Mouse (Mus musculus): ENCODE results near the gene Zer1. TPM values are rescaled to one million over a fixed set of nuclear protein-coding genes. Genes with fewer than 3 reads are reported as not detected.

Zer1 gene
- polyA plus RNA-seq, 1 experiment from 2014 or later, result 5.6 TPM

DNA sequence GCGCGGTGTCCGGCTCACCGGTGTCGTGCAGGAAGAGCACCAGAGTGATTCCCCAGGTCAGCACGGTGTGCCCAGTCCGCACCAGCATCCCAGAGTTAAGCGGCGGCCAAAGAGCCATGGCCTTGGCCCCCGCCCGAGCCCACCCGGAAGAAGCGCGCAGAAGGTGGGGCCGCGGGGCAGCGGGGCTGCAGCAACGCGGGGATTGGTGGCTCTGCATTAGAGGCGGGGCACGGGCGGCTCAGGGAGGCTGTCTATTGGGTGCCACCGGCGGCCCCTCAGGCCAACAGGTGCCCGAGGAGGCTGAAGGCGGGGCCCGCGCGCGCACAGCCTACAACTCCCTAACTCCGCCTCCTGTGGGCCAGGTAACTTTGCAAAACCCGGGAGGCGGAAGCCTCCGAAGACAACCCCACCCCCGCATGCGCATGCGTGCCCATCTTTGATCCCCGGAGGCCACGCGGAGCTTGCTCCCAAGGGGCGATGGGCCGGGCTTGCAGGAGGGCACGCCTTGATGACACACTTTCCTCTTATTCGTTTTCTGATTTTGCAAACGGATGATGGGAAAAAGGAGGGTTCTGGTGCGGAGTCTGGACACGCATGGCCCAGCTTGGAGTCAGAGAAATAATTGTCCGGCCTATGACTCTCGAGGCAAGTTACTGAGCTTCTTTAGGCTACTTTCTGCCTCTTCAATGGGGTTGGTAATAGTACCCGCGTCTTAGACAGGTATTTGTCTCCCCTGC is 30.7 kb downstream of the Zer1 start, which contains the start of gene Zdhhc12:
Gene Zdhhc12, minus strand, starts transcription at position 178 of the 737 bp plus-strand sequence.
- under 1% methylated on average over 50 of the region's 51 CpGs for WGBS
- Histone ChIP-seq H3K4me3 (peak within 1 kb of the TSS; percentile 74), H3K4me2 (peak within 1 kb of the TSS; percentile 77), H3K9me3 (no peaks in the 10 kb centered on the region), H3K27me3 (replicated peaks) (no peaks in the 10 kb centered on the region), H3K9ac (peak within 1 kb of the TSS; percentile 89), H3K4me1 (peaks cover 23% of the 10 kb centered on the region), H3K36me3 (peaks cover 38% of the 10 kb centered on the region), H3K27ac (replicated peaks) (peak within 1 kb of the TSS; percentile 63)
- peak; percentile 96 for ATAC-seq (ENCODE audit: extremely low read depth, insufficient number of reproducible peaks, low FRiP score, low TSS enrichment)

DNA sequence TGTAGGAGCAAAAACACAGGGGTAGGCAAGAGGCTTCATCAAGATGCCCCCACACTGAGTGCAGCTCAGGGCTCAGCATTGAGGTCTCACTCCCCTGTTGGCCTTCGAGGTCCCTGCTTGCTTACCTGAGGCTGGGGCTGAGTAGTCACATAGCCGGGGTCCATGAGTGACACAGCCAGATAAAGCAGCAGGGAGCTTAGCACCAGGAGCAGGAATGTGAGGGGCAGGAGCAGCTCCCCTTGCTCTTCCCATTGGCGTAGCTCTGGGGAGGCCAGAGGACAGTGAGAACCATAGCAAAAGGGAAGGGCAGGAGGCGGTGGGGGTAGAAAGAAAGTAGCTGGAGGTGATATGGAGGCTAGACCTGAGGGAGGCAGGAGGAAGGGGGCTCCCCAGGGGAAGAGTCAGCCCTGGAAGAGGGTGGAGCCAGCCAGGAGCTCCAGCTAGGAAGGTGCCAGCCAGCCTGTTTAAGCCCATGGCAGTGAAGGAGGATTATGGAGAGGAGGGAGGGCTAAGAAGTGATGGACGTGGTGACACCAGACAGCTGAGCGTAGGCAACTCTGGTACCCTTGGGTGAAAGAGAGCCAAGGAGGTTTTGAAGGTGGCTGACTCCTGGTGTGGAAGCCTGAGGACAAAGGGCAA is 32.0 kb downstream of the Zer1 start:
- peak overlapping the region; percentile 60 for H3K27ac ChIP-seq (replicated peaks)
- WGBS, result 25% methylated on average over 6 of the region's 6 CpGs
- H3K9ac ChIP-seq, result peak overlapping the region; percentile 89
- ATAC-seq (ENCODE audit: extremely low read depth, insufficient number of reproducible peaks, low FRiP score, low TSS enrichment), result no peak
- peaks cover 23% of the 10 kb centered on the region for H3K4me1 ChIP-seq
- H3K27me3 ChIP-seq (replicated peaks), result no peaks in the 10 kb centered on the region
- peaks cover 33% of the 10 kb centered on the region for H3K36me3 ChIP-seq
- H3K4me3 ChIP-seq, result peak overlapping the region; percentile 74
- no peaks in the 10 kb centered on the region for H3K9me3 ChIP-seq
- peak overlapping the region; percentile 77 for H3K4me2 ChIP-seq

DNA sequence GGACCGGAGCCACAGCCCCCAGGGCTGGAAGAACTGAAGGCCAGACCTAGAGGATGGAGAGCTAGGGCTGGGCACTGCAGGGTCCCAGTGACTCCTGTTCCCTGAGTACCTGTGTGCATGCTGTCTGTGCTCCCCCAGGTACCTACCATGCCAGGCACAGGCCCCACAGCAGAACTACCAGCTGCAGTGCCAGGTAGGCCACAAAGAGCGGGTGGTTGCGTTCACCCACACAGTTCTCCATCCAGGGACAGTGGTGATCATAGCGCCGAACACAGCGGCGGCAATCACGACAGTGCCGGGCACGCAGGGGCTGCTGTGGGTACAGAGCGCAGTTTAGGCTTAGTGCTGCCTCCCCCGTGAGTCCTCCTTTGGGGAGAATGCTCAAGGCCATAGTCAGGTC is 32.9 kb downstream of the Zer1 start:
- peaks cover 23% of the 10 kb centered on the region for H3K4me1 ChIP-seq
- whole genome bisulfite sequencing, result 95% methylated on average over 12 of the region's 12 CpGs
- no peaks in the 10 kb centered on the region for H3K27me3 ChIP-seq (replicated peaks)
- H3K36me3 ChIP-seq, result peaks cover 40% of the 10 kb centered on the region
- no peak for ATAC-seq (ENCODE audit: extremely low read depth, insufficient number of reproducible peaks, low FRiP score, low TSS enrichment)
- H3K27ac ChIP-seq (replicated peaks), result no peak overlapping the region
- H3K9me3 ChIP-seq, result no peaks in the 10 kb centered on the region
- H3K4me3 ChIP-seq, result no peak overlapping the region
- H3K4me2 ChIP-seq, result no peak overlapping the region
- no peak overlapping the region for H3K9ac ChIP-seq

DNA sequence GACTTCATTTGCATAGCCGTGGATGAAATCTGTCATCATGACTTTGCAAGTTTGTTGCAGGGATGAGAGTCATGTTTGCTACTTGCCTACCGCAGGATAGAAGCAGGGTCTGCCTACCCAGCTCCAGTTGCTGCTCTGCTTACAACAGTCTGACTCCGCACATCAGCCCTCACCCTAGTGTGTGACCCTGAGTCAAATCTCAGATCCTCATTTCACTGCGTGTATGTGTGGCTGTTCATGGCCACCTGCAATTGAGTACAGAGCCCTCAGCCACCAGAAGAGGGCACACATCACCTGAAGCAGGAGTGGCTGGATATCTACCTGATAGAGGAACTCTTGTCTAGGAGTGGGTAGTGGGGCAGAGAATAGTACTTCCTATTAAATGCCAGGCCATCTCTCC is 37.1 kb downstream of the Zer1 start:
- no peak overlapping the region for H3K4me2 ChIP-seq
- H3K9ac ChIP-seq, result no peak overlapping the region
- H3K27me3 ChIP-seq (replicated peaks), result no peaks in the 10 kb centered on the region
- no peak for ATAC-seq (ENCODE audit: extremely low read depth, insufficient number of reproducible peaks, low FRiP score, low TSS enrichment)
- no peak overlapping the region for H3K27ac ChIP-seq (replicated peaks)
- H3K4me1 ChIP-seq, result peaks cover 14% of the 10 kb centered on the region
- WGBS, result 81% methylated on average over 4 of the region's 4 CpGs
- peaks cover 43% of the 10 kb centered on the region for H3K36me3 ChIP-seq
- no peak overlapping the region for H3K4me3 ChIP-seq
- no peaks in the 10 kb centered on the region for H3K9me3 ChIP-seq

DNA sequence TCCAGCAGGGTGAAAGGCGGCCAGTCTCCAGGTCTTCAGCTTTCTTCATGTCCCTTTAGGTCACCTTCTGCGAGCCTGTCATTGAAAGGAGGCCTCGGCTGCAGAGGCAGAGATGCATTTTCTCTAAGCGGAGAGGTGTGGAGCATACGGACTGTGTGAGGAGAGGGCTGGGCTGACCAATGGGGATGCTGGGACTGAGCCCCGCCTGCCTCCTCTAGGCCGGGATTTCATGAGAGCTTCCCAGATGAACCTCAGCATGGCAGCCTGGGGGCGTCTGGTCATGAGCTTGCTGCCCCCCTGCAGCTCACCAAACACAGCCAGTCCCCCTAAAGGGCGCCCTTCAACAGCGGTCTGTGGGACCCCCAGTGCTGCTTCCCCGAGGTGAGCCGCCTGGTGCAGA is 39.8 kb downstream of the Zer1 start:
- H3K4me1 ChIP-seq, result peaks cover 17% of the 10 kb centered on the region
- WGBS, result 24% methylated on average over 12 of the region's 12 CpGs
- no peak; the same call in 1 of the 2 replicates for ATAC-seq (ENCODE audit: extremely low read depth, insufficient number of reproducible peaks, low FRiP score, low TSS enrichment)
- H3K4me2 ChIP-seq, result peak overlapping the region; percentile 58
- H3K36me3 ChIP-seq, result peaks cover 17% of the 10 kb centered on the region
- no peaks in the 10 kb centered on the region for H3K27me3 ChIP-seq (replicated peaks)
- peak overlapping the region; percentile 69 for H3K9ac ChIP-seq
- peak overlapping the region; percentile 29 for H3K4me3 ChIP-seq
- no peak overlapping the region for H3K27ac ChIP-seq (replicated peaks)
- H3K9me3 ChIP-seq, result no peaks in the 10 kb centered on the region

DNA sequence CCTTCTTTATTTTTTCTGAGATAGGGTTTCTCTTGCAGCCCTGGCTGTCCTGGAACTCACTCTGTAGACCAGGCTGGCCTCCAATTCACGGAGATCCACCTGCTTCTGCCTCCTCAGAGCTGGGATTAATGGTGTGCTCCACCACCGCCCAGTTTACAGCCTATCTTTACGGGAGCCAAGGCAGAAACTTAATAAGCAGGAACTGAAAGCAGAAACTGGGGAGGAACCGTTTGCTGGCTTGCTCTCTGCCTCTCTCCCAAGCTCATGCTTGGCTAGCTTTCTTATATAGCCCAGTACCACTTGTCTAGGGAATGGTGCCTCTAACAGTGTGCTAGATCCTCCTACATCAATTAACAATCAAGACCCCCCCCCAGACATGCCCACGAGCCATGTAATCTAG is 40.3 kb downstream of the Zer1 start:
- peak overlapping the region; percentile 58 for H3K4me2 ChIP-seq
- peaks cover 22% of the 10 kb centered on the region for H3K4me1 ChIP-seq
- H3K36me3 ChIP-seq, result peaks cover 16% of the 10 kb centered on the region
- ATAC-seq (ENCODE audit: extremely low read depth, insufficient number of reproducible peaks, low FRiP score, low TSS enrichment), result no peak
- H3K27ac ChIP-seq (replicated peaks), result no peak overlapping the region
- peak overlapping the region; percentile 69; the same call in 1 of the 2 replicates for H3K9ac ChIP-seq
- no peak overlapping the region for H3K4me3 ChIP-seq
- no peaks in the 10 kb centered on the region for H3K27me3 ChIP-seq (replicated peaks)
- WGBS, result 53% methylated on average over 5 of the region's 5 CpGs
- H3K9me3 ChIP-seq, result no peaks in the 10 kb centered on the region

DNA sequence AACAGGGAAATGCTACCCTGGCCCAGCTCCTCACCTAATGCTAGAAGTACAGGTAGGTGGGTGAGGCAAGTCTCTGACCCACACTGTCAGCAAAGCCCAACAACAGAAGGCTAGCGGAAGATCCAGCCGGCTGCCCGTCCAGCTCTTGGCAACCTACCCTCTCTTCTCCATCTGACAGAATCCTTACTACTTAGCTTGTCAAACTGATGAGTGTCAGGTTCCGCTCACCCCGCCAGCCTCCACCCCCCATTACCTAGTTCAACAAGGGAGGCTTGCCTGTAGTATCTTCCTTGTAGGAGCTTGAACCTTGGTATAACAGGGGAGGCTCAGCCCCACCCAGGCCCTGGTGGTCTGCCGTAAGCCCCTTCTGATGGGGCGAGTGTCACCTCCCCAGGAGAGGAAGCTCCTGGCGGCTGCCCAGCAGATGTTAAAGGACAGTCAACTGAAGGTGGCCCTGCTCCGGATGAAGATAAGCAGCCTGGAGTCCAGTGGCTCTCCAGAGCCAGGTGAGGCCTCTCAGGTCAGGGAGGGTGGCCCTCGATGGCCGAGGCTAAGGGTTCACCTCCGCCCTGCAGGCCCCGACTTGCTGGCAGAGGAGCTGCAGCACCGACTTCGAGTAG is 44.1 kb downstream of the Zer1 start:
- no peaks in the 10 kb centered on the region for H3K9me3 ChIP-seq
- no peak overlapping the region for H3K4me3 ChIP-seq
- ATAC-seq (ENCODE audit: extremely low read depth, insufficient number of reproducible peaks, low FRiP score, low TSS enrichment), result no peak
- no peak overlapping the region for H3K27ac ChIP-seq (replicated peaks)
- WGBS, result 78% methylated on average over 15 of the region's 15 CpGs
- H3K36me3 ChIP-seq, result no peaks in the 10 kb centered on the region; the same call in none of the 2 replicates
- 0 out of 2 replicates have a peak overlapping the region, but pooled peaks have one; percentile 99 for H3K4me2 ChIP-seq
- H3K4me1 ChIP-seq, result peaks cover 35% of the 10 kb centered on the region
- H3K27me3 ChIP-seq (replicated peaks), result no peaks in the 10 kb centered on the region
- H3K9ac ChIP-seq, result peak overlapping the region; percentile 85; the same call in 1 of the 2 replicates

DNA sequence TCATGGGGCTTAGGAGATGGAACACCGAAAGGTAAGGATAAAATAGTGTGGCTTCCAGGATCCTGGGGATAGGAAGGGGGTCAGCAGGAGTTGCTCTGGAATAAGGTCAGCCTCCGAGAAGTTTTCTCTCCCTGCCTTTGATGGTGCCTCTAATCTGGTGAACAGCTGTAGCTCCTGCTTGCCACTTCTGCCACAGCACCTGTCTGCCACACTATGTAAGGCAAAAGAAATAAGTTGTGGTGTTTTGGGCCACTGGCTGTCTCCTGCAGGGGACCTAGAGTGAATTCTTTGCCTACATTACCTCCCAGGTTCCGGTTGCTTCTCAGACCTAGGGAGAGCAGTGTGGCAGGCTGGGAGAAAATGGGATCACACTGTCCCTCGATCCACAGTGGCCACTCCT is 45.6 kb downstream of the Zer1 start:
- no peak for ATAC-seq (ENCODE audit: extremely low read depth, insufficient number of reproducible peaks, low FRiP score, low TSS enrichment)
- H3K27ac ChIP-seq (replicated peaks), result peak overlapping the region; percentile 93
- peak overlapping the region; percentile 99 for H3K4me2 ChIP-seq
- peak overlapping the region; percentile 75 for H3K4me3 ChIP-seq
- H3K9ac ChIP-seq, result peak overlapping the region; percentile 85
- peaks cover 24% of the 10 kb centered on the region for H3K4me1 ChIP-seq
- H3K36me3 ChIP-seq, result no peaks in the 10 kb centered on the region; the same call in 1 of the 2 replicates
- WGBS, result 64% methylated on average over 4 of the region's 4 CpGs
- no peaks in the 10 kb centered on the region for H3K27me3 ChIP-seq (replicated peaks)
- no peaks in the 10 kb centered on the region for H3K9me3 ChIP-seq

DNA sequence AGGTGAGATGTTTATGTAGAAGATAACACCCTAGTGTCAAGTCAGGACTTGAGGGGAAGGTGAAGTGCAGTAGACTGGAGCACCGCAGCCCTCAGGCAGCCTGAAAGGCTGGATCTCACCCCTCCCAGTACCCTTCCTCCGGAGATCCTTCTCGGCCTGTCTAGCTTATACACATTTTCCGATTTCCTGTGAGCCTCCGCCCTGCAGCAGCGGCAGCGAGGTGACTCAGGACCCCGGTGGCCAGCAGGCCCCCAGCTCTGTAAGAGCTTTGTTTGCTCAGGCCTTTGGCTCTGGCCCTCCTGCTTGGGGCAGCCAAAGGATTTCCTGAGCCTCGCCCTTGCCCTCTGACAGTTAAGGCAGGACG is 46.1 kb downstream of the Zer1 start:
- peaks cover 24% of the 10 kb centered on the region for H3K4me1 ChIP-seq
- H3K27me3 ChIP-seq (replicated peaks), result no peaks in the 10 kb centered on the region
- peak overlapping the region; percentile 75 for H3K4me3 ChIP-seq
- peak overlapping the region; percentile 85 for H3K9ac ChIP-seq
- ATAC-seq (ENCODE audit: extremely low read depth, insufficient number of reproducible peaks, low FRiP score, low TSS enrichment), result peak; percentile 21; the same call in 1 of the 2 replicates
- 13% methylated on average over 10 of the region's 10 CpGs for WGBS
- peaks cover 3% of the 10 kb centered on the region; the same call in 1 of the 2 replicates for H3K36me3 ChIP-seq
- H3K27ac ChIP-seq (replicated peaks), result peak overlapping the region; percentile 93
- H3K9me3 ChIP-seq, result no peaks in the 10 kb centered on the region
- peak overlapping the region; percentile 99 for H3K4me2 ChIP-seq

DNA sequence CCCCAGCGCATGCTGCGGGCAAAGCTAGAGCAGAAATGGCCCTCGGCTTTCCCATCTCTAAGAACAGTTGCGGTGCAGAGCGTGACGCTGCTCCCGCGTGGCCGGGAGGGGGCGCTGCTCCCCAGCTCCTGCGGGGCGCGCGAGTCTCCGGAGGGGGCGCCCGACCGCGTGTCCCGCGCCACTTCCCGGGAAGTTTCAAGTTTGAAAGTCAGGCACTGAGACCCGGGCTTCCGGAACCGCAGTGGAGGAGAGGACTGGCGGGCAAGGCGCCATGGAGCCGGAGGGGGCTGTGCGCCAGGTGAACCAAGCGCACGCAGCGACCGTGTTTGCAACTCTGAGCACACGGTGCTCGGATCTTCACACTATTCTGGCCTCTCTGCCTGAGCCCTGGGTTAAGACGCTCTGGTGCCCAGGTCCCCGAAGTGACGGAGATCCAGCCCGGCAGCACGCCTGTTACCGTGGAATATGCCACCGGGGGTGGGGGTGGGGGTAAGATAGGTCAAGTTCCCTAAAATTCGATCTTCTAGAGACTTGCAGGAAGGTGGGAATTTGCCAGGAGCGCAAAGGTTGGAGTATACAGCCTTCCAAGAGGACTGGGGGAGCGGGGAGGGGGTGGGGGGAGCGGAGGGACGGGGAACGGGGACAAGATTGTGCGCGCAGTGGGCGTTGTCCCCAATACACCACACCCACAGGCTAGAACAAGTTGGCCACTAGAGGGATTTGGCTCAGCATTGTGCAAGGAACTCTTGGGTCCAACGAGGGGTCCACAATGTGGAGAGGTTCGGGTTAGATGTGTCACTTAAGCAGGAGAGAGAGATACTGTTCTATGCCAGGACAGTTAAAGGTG is 46.7 kb downstream of the Zer1 start, which contains the start of gene Pkn3:
Gene Pkn3, plus strand, starts transcription at position 183 of the 847 bp plus-strand sequence.
- Histone ChIP-seq H3K9me3 (no peaks in the 10 kb centered on the region), H3K9ac (peak within 1 kb of the TSS; percentile 85), H3K27me3 (replicated peaks) (no peaks in the 10 kb centered on the region), H3K4me3 (peak within 1 kb of the TSS; percentile 75), H3K4me2 (peak within 1 kb of the TSS; percentile 99), H3K4me1 (peaks cover 24% of the 10 kb centered on the region), H3K27ac (replicated peaks) (peak within 1 kb of the TSS; percentile 93), H3K36me3 (peaks cover 9% of the 10 kb centered on the region)
- WGBS, result under 1% methylated on average over 53 of the region's 53 CpGs
- peak; percentile 55; the same call in 1 of the 2 replicates for ATAC-seq (ENCODE audit: extremely low read depth, insufficient number of reproducible peaks, low FRiP score, low TSS enrichment)
